Mouse (Mus musculus): ENCODE data around the gene Tom1l2. TPM values are rescaled to one million over a fixed set of nuclear protein-coding genes. Genes with fewer than 3 reads are reported as not detected.

Tom1l2 gene
- polyA plus RNA-seq, 1 experiment: 78.9 TPM

GRCm38 (mm10) chr11:60176975-60177657 lies 175.6 kb downstream of the Tom1l2 start:
- DNase-seq (ENCODE audit: low read depth): no peak

Other genes with a start within 250 kb of the Tom1l2 start
- gene Rai1, start 247.9 kb downstream of the Tom1l2 start, polyA plus RNA-seq (2012; rRNA removed): 24.1 and 35.7 TPM in 2 replicates
- 393 and 402 TPM in 2 replicates for gene Srebf1, start 130.3 kb downstream of the Tom1l2 start, polyA plus RNA-seq (2012; rRNA removed)
- gene Drc3, start 424 bp upstream of the Tom1l2 start, polyA plus RNA-seq (2012; rRNA removed): 4.5 and 5.0 TPM in 2 replicates
- gene Gid4, start 64.2 kb upstream of the Tom1l2 start, polyA plus RNA-seq (2012; rRNA removed): 26.0 and 30.3 TPM in 2 replicates
- gene Atpaf2, start 65.6 kb upstream of the Tom1l2 start, polyA plus RNA-seq (2012; rRNA removed): 47.3 and 58.7 TPM in 2 replicates
- 53.2 and 60.5 TPM in 2 replicates for gene Drg2, start 101.7 kb upstream of the Tom1l2 start, polyA plus RNA-seq (2012; rRNA removed)
- gene Myo15, start 116.4 kb upstream of the Tom1l2 start, polyA plus RNA-seq (2012; rRNA removed): 0.35 and 0.38 TPM in 2 replicates
- 31.3 and 34.8 TPM in 2 replicates for gene Alkbh5, start 183.5 kb upstream of the Tom1l2 start, polyA plus RNA-seq (2012; rRNA removed)

All from gonadal fat pad, adult 2 months (tissue).